Mouse (Mus musculus) CD4-positive, CD25-positive, alpha-beta regulatory T cell, adult 2 months (primary cell): ENCODE results near the gene Treml4.
A peak's percentile ranks its signal among the peaks of the same experiment; 100 is the strongest.

Source experiments
- DNase-seq: peaks from one replicate; pipeline ENCODE4 v3.0.0-alpha.2; 2012; ENCODE audit warnings: low read depth, low spot score

The Treml4 gene

DNA sequence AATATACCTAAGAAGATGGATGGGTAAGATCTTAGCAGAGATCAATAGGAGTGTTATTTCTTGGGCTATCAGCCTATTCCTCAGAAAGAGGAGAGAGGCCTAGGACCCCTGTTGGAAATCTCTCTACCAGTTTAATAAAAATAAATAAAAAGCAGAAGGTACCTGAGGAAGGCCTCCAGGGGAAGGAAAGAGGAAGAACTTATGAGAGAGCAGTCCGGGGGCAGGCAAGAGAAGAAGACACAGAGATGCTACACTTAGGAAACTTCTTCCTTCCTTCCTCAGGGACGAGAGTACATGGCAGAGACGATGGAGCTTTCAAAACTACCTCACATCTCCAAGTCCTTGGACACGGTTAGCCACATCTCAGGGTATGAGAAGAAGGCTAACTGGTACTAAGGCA lies 10.0 kb downstream of the Treml4 start:
- DNase-seq: no peak

DNA sequence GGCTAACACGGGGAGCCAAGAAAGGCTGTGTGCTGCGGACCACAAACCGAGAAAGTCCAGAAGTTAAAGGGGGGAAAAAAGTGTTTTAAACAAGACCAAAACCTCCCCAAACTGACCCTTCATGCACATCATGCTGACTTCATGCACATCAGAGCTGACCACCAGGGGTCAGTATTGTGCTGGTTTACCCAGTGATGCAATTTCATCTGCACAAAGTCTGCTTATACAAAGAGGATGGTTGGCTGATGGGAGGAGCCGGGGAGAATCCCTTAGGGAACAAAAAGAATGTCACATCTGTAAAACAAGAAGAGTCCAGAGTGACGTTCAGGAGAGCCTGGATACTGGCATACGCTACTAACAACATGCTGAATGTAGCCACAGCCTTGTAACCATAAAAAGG lies 10.8 kb downstream of the Treml4 start:
- DNase-seq: peak; percentile 89

DNA sequence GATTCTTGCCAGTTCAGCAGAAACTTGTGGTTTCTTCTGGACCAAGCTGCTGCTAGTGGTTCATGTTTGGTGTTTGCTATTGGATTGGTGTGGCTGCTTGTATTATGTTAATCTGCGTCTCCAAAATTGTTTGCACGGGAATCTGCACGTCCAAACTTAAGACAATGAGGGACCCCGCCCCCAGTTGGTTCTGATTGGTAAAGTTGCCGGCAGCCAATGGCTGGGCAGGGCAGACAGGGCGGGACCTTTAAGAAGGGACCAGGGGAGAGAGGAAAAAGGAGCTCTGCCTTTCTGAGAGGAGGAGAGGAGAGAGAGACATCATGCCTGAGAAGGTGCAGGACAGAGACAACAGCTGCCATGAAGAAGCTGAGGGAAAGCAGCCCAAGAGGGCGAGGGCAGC lies 11.6 kb downstream of the Treml4 start:
- DNase-seq: no peak

DNA sequence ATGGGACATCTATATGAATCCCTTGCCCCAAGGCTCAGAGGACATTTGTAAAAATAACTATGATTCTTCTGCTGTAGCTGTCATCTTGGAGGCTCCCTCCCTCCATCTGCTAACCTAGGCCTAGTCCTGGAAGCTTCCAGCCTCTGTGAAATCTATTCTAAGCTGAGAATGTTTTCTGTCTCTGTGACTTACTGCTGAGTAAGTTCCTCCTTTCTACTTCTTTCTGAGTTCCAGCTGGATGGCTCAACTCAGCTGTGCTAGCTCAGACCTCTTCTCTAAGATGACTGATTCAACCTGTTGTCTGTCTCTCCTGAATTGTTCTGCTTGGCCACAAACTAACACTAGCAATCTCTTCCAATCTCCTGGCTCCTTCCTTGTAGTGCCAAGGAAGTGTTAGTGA lies 14.3 kb downstream of the Treml4 start:
- no peak for DNase-seq

DNA sequence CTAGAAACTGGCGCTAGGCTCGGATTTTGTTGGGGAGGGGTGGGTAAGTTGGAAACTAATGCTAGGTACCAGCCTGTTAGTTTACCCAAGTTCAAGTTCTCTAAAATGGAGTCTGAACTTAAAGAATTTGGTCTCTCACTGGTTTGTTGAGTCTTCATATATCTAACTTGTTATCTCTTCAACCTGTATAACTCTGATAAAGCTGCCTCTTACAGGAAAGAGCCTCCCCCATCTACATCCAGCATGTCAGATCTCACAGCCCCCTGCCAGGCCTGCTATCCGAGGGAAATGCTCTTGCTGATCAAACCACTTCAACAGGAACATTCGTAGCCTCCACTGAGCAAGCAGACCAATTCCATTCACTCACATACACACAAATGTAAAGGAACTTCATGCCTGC lies 14.9 kb downstream of the Treml4 start:
- DNase-seq: no peak

DNA sequence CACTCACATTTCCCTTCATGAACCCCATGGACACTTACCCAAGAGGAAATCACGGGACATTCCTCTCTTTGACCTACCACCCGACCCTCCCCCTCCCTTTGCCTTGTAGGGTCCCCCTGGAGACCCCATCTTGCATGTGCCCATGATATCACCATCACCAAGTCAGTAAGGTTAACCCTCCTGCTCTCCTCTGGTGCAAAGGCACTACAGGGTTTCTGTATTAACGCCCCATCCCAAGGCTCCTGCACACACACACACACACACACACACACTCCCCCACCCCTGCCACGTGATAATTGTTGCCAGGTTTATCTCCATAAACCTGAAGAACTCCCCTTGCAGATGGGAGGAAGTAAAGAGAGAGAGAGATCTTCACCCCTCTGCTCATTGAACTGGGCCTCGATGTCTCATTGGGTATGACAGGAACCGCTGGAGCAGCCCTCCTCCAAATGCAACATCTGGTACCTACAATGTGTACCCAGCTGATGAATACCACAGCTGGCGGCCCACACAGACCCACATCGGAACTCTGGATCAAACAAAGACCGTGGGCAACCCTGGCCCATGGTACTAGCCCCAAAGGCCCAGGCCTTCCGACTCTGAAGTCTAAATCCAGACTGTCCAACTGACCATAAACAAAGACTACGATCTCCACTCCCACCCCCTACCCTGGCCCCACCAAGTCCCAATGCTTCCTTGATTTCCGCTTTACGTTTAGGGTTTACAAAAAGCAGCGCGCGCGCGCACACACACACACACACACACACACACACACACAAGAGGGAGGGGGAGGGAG lies 17.0 kb downstream of the Treml4 start:
- peak; percentile 18 for DNase-seq

DNA sequence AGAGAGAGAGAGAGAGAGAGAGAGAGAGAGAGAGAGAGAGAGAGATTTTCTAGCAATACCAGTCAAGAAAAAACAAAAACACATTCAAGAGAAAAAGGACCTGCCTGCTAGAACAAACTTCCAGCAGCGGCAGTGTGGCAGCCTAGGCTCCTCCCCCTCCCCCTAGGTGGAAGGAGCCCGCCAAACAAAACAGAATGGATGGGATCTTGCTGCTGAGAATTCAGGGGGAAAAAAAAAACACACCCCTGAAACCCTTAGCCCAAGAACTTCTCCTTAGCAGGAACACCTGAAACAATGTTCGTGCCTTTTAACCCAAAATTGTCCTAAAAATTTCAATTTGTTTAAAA lies 17.6 kb downstream of the Treml4 start:
- peak; percentile 25 for DNase-seq

DNA sequence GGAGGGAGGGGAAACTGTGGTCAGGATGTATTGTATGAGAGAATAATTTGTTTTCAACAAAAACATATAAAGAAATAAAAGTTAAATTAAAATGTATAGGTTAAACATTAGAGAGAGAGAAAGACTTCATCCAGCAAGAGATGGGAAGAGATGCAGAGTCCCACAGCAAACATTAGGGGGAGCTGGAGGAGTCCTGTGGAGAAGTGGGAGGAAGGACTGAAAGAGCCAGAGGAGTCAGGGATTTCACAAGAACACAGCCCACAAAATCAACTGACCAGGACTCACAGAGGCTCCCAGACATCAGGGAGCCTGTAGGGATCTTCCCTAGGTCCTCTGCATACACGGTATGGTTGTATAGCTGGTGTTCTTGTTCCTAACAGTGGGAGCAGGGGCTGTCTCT lies 22.7 kb downstream of the Treml4 start:
- DNase-seq: peak; percentile 29

DNA sequence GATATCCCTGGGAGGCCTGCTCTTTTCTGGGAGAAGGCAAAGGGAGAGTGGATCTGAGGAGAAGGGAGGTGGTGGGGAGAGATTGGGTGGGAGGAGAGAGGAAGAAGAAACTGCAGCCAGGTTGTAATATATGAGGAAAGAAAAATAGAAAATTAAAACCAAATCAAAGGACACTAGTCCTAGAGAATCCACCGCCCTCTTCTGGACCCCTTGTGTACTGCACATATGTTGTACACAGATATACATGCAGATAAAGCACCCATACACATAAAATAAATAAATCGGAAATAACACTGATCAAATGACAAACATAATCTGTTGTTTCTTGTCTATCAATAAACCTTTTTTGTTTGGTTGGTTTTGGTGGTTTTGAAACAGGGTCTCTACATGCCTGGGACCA lies 23.2 kb downstream of the Treml4 start:
- peak; percentile 55 for DNase-seq

DNA sequence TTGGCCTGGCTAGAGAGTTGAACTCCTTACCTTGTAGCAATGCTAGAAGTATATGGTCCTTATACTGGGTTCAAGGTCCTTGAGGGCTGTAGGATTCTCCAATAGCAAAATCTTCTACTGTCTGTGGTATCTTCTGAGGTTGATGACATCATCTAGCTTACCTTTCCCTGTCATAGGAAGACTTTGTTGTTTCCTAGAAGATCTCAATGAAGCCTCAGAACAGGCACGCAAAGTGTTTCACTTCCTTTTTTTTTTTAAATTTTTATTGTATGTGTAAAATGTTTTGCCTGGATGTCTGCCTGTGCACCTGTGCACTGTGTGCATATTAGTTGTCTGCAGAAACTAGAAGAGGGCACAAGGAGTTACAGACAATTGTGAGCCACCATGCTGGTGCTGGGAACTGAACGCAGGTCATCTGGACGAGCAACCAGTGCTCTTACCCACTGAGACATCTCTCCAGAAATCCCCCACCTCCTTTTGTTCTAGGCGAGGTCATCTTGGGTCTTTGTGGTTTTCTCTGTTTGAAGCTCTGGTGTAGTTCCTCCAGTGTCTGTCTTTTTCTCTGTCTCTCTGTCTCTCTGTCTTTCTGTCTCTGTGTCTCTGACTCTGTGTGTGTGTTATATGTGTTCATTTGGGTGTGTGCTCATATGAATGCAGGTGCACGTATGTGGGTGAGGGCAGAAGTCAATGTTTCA lies 29.6 kb downstream of the Treml4 start:
- DNase-seq: peak; percentile 49

DNA sequence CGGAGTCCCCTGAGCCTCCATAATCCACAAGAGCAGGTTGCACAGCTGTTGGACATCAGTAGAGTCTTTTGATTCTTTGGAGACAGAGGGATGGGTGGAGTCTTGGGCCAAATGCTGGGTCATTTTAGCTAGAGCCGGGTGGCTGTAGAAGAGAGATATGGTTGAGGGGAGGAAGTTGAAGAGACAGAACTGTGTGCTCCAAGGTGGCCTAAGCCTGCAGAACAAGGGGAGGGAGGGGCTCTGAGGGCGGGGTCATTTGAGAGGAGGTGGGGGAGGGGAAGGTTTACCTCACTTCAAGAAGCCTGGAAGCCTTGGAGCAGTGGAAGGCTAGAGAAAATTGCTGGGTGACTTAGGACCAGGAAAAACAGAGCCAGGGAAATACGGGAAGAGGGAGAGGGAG lies 35.1 kb downstream of the Treml4 start, which contains the start of gene Treml2:
TSS of gene Treml2 (plus strand) at position 296 of the 400 bp plus-strand sequence.
- peak; percentile 70 for DNase-seq

DNA sequence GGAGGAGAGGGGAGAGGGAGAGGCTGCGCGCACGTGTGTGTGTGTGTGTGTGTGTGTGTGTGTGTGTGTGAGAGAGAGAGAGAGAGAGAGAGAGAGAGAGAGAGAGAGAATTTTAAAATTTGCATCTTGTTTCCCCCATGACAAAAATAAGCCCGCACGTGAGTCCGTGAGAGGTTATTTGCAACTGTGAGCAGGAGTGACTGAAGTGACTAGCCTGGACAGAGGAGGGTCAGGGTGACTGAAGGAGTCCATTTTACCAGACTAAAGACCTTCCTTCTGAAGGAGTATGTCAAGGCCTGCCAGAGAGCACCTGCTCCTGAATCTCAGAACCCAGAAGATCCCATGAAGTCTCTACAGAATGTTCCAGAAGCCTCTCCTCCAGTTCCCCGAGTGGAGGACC lies 35.7 kb downstream of the Treml4 start:
- DNase-seq: peak; percentile 56

DNA sequence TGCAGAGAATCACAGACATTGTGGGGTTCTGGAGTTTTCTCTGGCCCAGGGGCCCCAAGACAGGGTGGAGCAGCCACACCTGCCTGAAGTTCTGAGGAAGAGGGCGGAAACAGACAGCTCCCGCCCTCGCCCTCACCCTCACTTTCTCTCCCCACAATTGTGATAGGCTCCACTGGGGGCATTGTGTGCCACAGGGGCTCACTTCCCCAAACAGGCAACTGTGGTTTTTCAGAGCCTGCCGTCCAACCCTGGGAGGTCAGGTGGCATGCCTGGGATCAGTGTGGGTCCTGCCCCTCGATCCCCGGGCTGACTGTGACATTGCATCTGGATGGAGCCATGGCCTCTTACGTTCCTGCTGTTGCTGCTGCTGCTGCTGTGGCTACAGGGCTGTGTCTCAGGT lies 36.1 kb downstream of the Treml4 start:
- peak; percentile 68 for DNase-seq

DNA sequence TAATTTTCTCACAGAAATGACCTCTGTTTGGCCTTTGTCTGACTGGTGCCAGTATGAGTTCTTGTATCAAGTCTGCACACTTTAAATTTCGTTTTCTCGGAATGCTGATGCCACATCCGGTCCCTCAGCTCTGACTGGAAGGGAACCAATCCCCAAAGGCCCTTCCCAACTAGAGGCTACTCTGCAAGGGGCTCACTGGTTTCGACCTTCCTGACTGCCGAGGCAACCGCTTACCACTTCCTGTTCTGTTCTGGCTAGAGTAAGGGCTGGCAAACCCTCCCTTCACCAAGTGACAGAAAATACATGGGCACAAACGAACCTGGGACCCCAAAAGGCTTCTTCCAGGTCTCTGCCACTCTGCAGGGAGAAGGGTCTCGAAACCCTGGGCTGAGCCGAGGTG lies 36.8 kb downstream of the Treml4 start:
- peak; percentile 72 for DNase-seq

DNA sequence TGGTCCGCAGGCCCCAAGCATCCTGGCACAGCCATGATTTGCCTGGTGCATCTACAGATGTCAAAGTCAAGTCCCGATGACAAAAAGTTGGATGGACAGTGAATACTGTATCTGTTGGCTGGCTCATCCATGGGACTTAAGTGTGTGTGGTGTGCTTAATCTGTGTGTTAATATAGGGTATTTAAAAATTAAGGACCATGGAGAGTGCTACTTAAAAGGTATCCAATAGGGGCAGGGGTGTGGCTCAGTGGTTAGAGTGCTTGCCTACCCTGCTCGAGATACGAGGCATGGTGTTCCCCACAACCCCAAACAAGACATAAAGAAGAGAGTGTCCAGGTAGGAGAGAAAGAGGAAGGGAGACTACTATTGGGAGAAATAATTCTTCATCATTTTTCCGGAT lies 37.7 kb downstream of the Treml4 start:
- peak; percentile 30 for DNase-seq

DNA sequence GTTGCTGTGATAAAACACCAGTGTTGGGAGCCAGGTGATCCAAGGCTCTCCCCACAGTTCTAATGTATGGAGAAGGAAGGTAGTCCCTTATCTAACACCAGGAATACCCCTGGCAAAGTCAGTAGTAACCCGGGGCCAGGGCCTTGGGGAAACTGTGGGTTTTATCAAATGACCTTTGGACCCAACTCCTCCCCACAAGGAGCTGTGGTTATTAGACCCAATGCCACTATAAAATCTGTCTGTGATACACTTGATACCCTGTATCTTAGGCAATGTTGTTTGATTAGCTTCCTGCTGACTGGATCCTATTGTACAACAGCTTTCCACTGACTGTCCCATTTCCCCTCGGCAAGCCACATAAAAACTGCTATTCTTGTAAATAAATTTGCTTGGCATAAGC lies 48.0 kb downstream of the Treml4 start:
- no peak for DNase-seq

DNA sequence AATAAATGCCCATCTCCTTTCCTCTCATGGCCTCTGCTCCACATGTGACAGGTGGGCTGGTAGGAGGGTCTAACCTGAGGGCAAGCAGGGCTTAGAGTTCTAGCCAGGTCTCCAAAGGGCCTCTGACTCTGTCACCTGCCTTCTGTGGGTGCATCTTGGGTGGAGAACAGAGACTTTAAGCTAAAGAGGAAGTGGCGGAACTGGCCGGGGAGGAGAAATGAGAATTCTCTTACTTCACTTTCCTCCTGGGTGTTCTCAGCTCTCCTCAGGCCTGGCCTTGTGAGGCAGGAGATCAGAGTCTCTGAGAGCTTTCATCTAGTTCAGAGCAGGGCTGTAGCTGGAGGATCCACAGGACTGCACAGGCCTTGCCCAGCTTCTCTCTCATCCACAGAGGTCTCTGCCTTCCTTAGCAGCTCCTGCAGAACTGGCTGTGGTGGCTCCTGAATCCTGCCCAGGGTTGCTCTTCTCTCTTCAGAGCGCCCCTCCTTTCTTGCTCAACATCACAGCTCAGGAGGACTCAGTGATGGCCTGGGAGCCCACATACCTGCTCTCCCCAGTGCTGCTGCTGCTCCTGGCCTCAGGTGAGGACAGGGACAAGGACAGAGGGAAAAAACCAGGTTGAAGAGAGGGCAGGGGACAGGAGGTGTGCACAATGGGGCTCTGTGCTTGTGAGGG lies 51.9 kb downstream of the Treml4 start, which contains the start of gene B430306N03Rik:
TSS of gene B430306N03Rik (plus strand) at position 237 of the 675 bp plus-strand sequence.
- peak; percentile 17 for DNase-seq

DNA sequence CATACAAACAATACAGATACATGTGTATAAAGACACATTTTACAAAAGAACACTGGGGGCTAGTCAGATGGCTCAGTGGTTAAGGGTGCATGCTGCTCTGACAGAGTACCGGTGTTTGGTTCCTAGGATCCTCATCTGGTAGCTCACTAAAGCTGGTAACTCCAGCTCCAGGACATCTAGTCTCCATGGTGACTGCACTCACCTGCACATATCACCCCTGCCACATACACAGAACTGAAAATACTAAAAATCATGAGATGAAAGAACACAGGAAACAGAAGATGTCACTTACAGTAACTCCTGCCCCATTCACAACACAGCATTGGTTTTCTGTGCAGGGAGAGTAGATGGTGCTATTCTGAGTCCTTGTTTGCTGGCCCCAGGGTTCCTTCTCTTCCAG lies 54.6 kb downstream of the Treml4 start:
- DNase-seq: peak; percentile 34

DNA sequence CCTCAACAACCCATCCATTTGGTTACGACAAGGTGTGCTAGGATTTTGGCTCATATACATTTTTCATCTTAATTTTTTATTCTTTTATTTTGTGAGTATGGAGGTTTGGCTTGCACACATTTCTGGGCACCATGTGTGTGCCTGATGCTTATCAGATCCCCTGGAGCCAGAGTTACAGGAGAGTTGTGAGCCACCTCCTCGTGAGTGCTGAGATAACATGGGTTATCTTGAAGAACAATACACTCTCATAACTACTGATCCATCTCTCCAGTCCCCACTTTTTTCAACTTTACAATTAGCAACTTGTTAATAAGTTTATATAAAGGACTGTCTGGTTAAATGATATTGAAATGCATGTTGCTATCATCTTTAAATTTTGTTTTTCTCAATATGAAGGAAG lies 57.2 kb downstream of the Treml4 start:
- DNase-seq: no peak

DNA sequence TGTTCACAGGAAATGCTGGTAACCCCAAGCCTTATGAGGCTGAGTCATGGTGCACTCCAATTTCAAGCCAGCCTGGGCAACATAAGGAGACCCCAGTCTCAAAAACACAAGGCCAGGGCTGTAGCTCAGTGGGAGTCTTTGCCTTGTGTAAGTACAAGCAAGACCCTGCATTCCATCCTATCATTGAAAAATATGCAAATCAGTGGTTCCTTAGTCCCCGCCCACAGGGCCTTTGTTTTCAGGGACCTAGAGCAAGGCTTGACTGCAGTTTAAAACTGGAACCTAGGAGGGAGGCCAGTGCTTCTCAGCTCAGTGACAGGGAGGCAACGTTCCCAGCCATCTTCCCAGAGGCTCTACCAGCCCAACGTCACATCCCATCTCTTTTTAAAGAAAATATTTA lies 59.1 kb downstream of the Treml4 start:
- no peak for DNase-seq

DNA sequence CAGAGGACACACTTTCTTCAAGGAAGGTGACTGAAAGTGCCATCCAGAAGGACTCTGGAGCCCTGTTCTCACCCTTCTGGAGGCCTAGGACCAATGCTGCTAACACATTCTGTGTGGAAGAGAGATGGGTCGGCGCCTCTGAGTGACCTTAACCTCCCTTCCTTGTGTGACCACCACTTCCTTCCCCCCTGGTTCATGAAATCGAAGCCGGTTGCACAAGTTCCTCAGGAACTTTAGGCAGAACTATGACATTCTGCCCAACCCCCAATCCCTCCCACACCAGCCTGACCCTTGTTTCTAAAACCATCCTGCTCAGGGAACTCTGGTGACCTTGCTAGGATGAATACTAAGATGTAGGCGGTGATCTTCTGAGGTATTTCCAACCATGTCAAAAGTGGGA lies 60.2 kb downstream of the Treml4 start:
- no peak for DNase-seq
